Mouse (Mus musculus) ES-E14 (cell line): ENCODE measurements around the gene Sbk1.

Experiments
- CHD2 ChIP-seq: IDR thresholded peaks from 2 replicates; pipeline ENCODE4 v1.6.1; 2014; ENCODE audit warnings: mild to moderate bottlenecking, low read depth, low read length, inconsistent platforms
- MAFK ChIP-seq: IDR thresholded peaks from 2 replicates; pipeline ENCODE4 v1.6.1; 2014; ENCODE audit warnings: mild to moderate bottlenecking, low read depth, low read length, inconsistent platforms; ENCODE audit not compliant: insufficient read depth
- ZC3H11A ChIP-seq: IDR thresholded peaks from 2 replicates; pipeline ENCODE4 v1.6.1; 2012; ENCODE audit warnings: low read depth, mild to moderate bottlenecking, inconsistent platforms, low read length, borderline replicate concordance
- ZNF384 ChIP-seq: IDR thresholded peaks from 2 replicates; pipeline ENCODE4 v1.6.1; 2012; ENCODE audit warnings: low read depth, low read length, inconsistent platforms

DNA sequence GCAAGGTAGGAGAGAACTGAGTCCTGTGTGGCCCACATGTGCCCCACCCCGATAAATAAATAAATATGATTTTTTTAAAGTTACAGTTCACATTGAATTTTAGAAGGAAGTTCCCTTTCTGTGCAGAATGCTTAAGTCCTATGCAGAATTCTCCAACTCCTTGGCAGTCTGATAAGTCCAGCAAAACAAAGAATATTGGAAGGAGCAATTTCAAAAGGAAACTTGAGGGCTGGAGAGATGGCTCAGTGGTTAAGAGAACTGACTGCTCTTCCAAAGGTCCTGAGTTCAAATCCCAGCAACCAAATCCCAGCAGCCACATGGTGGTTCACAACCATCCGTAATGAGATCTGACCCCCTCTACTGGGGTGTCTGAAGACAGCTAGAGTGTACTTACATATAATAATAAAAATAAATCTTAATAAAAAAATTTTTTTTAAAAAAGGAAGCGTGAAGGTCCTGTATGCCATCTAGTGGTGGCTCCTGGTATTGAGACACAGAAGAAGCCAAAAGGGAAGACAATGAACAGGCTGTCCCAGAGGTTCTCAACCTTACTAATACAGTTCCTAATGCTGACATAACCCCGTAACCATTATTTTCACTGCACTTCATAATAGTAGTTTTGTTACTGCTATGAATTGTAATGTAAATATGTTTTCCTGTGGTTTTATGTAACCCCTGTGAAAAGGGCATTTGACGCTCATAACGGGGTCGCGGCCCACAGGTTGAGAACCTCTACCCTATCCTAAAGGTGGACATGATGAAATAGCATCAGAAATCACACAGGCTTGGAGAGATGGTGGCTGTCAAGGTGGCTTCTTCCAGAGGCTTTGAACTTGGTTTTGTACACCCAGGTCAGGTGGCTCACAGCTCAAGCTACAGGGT is 25.4 kb downstream of the Sbk1 start:
- peak; percentile 77 for TF ChIP-seq ZNF384
- TF ChIP-seq ZC3H11A, result peak; percentile 62; the same call in 1 of the 2 replicates
- peak; percentile 92 for TF ChIP-seq CHD2
- no peak for TF ChIP-seq MAFK
